Mouse (Mus musculus) brain, embryonic 14.5 days (tissue): Measurements from ENCODE around the gene Padi4.

Experiments
- CTCF ChIP-seq: fragments of 200-500 bp; IDR thresholded peaks from 2 replicates; pipeline ENCODE4 v1.5.1; 2012; ENCODE audit warnings: inconsistent platforms, mild to moderate bottlenecking, moderate library complexity, borderline replicate concordance; ENCODE audit not compliant: insufficient read depth, insufficient read length; ENCODE audit errors: extremely low read depth
- POLR2A ChIP-seq: fragments of 200-500 bp; IDR thresholded peaks from 2 replicates; pipeline ENCODE4 v1.6.1; 2012; ENCODE audit warnings: mild to moderate bottlenecking, inconsistent platforms, borderline replicate concordance; ENCODE audit not compliant: poor library complexity, insufficient read depth, insufficient read length, severe bottlenecking; ENCODE audit errors: extremely low read depth

GRCm38 (mm10) chr4:140722710-140723109 is 51.3 kb downstream of the Padi4 start:
- TF ChIP-seq POLR2A (no peak), CTCF (no peak)
